Mouse (Mus musculus) B cell, adult 2 months (primary cell): ENCODE results near the gene Ttc7b.

Experiments
- DNase-seq, 2 experiments: peaks; one replicate each; pipeline ENCODE4 v3.0.0; 2022

The Ttc7b gene

GRCm38 (mm10) chr12:100406094-100406493, 114.5 kb downstream of the Ttc7b start:
- DNase-seq: no peak

- no peak for DNase-seq
These were observed 115.1 kb downstream of the Ttc7b start for GRCm38 (mm10) chr12:100405512-100406030.

GRCm38 (mm10) chr12:100404430-100404829, 116.2 kb downstream of the Ttc7b start:
- DNase-seq: no peak

- no peak for DNase-seq
These were observed 117.7 kb downstream of the Ttc7b start for GRCm38 (mm10) chr12:100403005-100403324.

GRCm38 (mm10) chr12:100402296-100403004, 118.2 kb downstream of the Ttc7b start:
- no peak for DNase-seq

- DNase-seq: no peak
These were observed 120.5 kb downstream of the Ttc7b start for GRCm38 (mm10) chr12:100400119-100400518.

GRCm38 (mm10) chr12:100399126-100399727, 121.4 kb downstream of the Ttc7b start:
- DNase-seq: no peak

- no peak for DNase-seq
These were observed 122.2 kb downstream of the Ttc7b start for GRCm38 (mm10) chr12:100398268-100398943.

- DNase-seq: no peak
These were observed 123.0 kb downstream of the Ttc7b start for GRCm38 (mm10) chr12:100397432-100398146.

- DNase-seq: no peak
These were observed 123.8 kb downstream of the Ttc7b start for GRCm38 (mm10) chr12:100396806-100397205.

GRCm38 (mm10) chr12:100393532-100393931, 127.1 kb downstream of the Ttc7b start:
- DNase-seq: no peak

- DNase-seq: no peak
These were observed 127.5 kb downstream of the Ttc7b start for GRCm38 (mm10) chr12:100393109-100393508.

- no peak for DNase-seq
These were observed 128.2 kb downstream of the Ttc7b start for GRCm38 (mm10) chr12:100392466-100392865.

- DNase-seq: no peak
These were observed 128.7 kb downstream of the Ttc7b start for GRCm38 (mm10) chr12:100391890-100392289.

GRCm38 (mm10) chr12:100389878-100390710, 130.5 kb downstream of the Ttc7b start:
- DNase-seq: no peak

- DNase-seq: no peak
These were observed 134.4 kb downstream of the Ttc7b start for GRCm38 (mm10) chr12:100386259-100386658.

GRCm38 (mm10) chr12:100382526-100382925, 138.1 kb downstream of the Ttc7b start:
- no peak for DNase-seq

- DNase-seq: no peak
These were observed 138.7 kb downstream of the Ttc7b start for GRCm38 (mm10) chr12:100381941-100382340.

- peak; percentile 46 to 48 for DNase-seq
These were observed 139.8 kb downstream of the Ttc7b start for GRCm38 (mm10) chr12:100380697-100381291.

GRCm38 (mm10) chr12:100379833-100380232, 140.8 kb downstream of the Ttc7b start:
- peak; percentile 56 to 67 for DNase-seq

GRCm38 (mm10) chr12:100378266-100378665, 142.4 kb downstream of the Ttc7b start:
- no peak for DNase-seq

GRCm38 (mm10) chr12:100377791-100378190, 142.8 kb downstream of the Ttc7b start:
- no peak for DNase-seq
